Mouse (Mus musculus): ENCODE results near the gene Dpp6. TPM values are rescaled to one million over a fixed set of nuclear protein-coding genes. Genes with fewer than 3 reads are reported as not detected.

Gene Dpp6
- total and polyA plus RNA-seq, 3 experiments, result not detected

GRCm38 (mm10) chr5:27421090-27421635, 604.2 kb downstream of the Dpp6 start:
- no peak overlapping the region for H3K27ac ChIP-seq (ENCODE audit: control insufficient read depth, low read depth, low read length)
- H3K36me3 ChIP-seq (ENCODE audit: control insufficient read depth in 1 of 2, insufficient read depth in 2 of 2, low read length in 2 of 2), result no peaks in the 10 kb centered on the region
- H3K27me3 ChIP-seq (ENCODE audit: control insufficient read depth in 1 of 2, insufficient read depth in 2 of 2, low read length in 2 of 2), result no peaks in the 10 kb centered on the region
- H3K4me3 ChIP-seq (ENCODE audit: control insufficient read depth in 1 of 2, insufficient read depth in 1 of 2, low read depth in 2 of 2, low read length in 2 of 2), result no peak overlapping the region
- H3K9me3 ChIP-seq (replicated peaks; ENCODE audit: insufficient read depth, low read length), result no peaks in the 10 kb centered on the region
- TF ChIP-seq CHD1 (IDR thresholded peaks at IDR 0.05; ENCODE audit: low read depth, low read length) (no peak), NELFE (IDR thresholded peaks at IDR 0.05; ENCODE audit: low read depth, low read length) (no peak), NRF1 (IDR thresholded peaks at IDR 0.05; ENCODE audit: insufficient read depth, low read depth, low read length, poor library complexity, severe bottlenecking) (no peak), POLR2AphosphoS5 (IDR thresholded peaks at IDR 0.05; ENCODE audit: borderline replicate concordance, low read depth, low read length) (no peak)
- no peak for DNase-seq (ENCODE audit: low read depth, low spot score)
- no peaks in the 10 kb centered on the region for H3K79me2 ChIP-seq (ENCODE audit: control insufficient read depth, insufficient read depth, low read length, poor library complexity)
- H3K4me1 ChIP-seq (ENCODE audit: control insufficient read depth in 1 of 2, insufficient read depth in 2 of 2, low read length in 2 of 2), result no peaks in the 10 kb centered on the region
- no peak overlapping the region for H3K9ac ChIP-seq (ENCODE audit: control insufficient read depth, low read depth, low read length, poor library complexity, severe bottlenecking)

- no peak for DNase-seq (ENCODE audit: low read depth, low spot score)
- Histone ChIP-seq H3K36me3 (ENCODE audit: control insufficient read depth in 1 of 2, insufficient read depth in 2 of 2, low read length in 2 of 2) (no peaks in the 10 kb centered on the region), H3K79me2 (ENCODE audit: control insufficient read depth, insufficient read depth, low read length, poor library complexity) (no peaks in the 10 kb centered on the region), H3K4me1 (ENCODE audit: control insufficient read depth in 1 of 2, insufficient read depth in 2 of 2, low read length in 2 of 2) (no peaks in the 10 kb centered on the region), H3K27ac (ENCODE audit: control insufficient read depth, low read depth, low read length) (no peak overlapping the region), H3K27me3 (ENCODE audit: control insufficient read depth in 1 of 2, insufficient read depth in 2 of 2, low read length in 2 of 2) (no peaks in the 10 kb centered on the region), H3K4me3 (ENCODE audit: control insufficient read depth in 1 of 2, insufficient read depth in 1 of 2, low read depth in 2 of 2, low read length in 2 of 2) (no peak overlapping the region), H3K9me3 (replicated peaks; ENCODE audit: insufficient read depth, low read length) (no peaks in the 10 kb centered on the region), H3K9ac (ENCODE audit: control insufficient read depth, low read depth, low read length, poor library complexity, severe bottlenecking) (no peak overlapping the region)
- TF ChIP-seq ZMIZ1 (IDR thresholded peaks at IDR 0.05; ENCODE audit: low read depth, low read length) (no peak), ZKSCAN1 (IDR thresholded peaks at IDR 0.05; ENCODE audit: low read depth, low read length) (no peak)
Observed at GRCm38 (mm10) chr5:27423766-27424165, 606.8 kb downstream of the Dpp6 start.

GRCm38 (mm10) chr5:27424484-27425080, 607.6 kb downstream of the Dpp6 start:
- Histone ChIP-seq H3K36me3 (ENCODE audit: control insufficient read depth in 1 of 2, insufficient read depth in 2 of 2, low read length in 2 of 2) (no peaks in the 10 kb centered on the region), H3K4me1 (ENCODE audit: control insufficient read depth in 1 of 2, insufficient read depth in 2 of 2, low read length in 2 of 2) (no peaks in the 10 kb centered on the region), H3K79me2 (ENCODE audit: control insufficient read depth, insufficient read depth, low read length, poor library complexity) (no peaks in the 10 kb centered on the region), H3K9me3 (replicated peaks; ENCODE audit: insufficient read depth, low read length) (no peaks in the 10 kb centered on the region), H3K4me3 (ENCODE audit: control insufficient read depth in 1 of 2, insufficient read depth in 1 of 2, low read depth in 2 of 2, low read length in 2 of 2) (no peak overlapping the region), H3K27ac (ENCODE audit: control insufficient read depth, low read depth, low read length) (no peak overlapping the region), H3K9ac (ENCODE audit: control insufficient read depth, low read depth, low read length, poor library complexity, severe bottlenecking) (no peak overlapping the region), H3K27me3 (ENCODE audit: control insufficient read depth in 1 of 2, insufficient read depth in 2 of 2, low read length in 2 of 2) (no peaks in the 10 kb centered on the region)
- DNase-seq (ENCODE audit: low read depth, low spot score), result no peak
- no peak for TF ChIP-seq MAX (IDR thresholded peaks at IDR 0.05; ENCODE audit: low read length)
- TF ChIP-seq RAD21 (IDR thresholded peaks at IDR 0.05; ENCODE audit: low read depth, low read length), result no peak
- TF ChIP-seq ZC3H11A (IDR thresholded peaks at IDR 0.05; ENCODE audit: low read depth, low read length), result no peak
- TF ChIP-seq SIN3A (IDR thresholded peaks at IDR 0.05; ENCODE audit: low read length), result no peak
- no peak for TF ChIP-seq ZNF384 (IDR thresholded peaks at IDR 0.05; ENCODE audit: low read depth, low read length)
- TF ChIP-seq ZKSCAN1 (IDR thresholded peaks at IDR 0.05; ENCODE audit: low read depth, low read length), result no peak
- no peak for TF ChIP-seq TCF12 (IDR thresholded peaks at IDR 0.05; ENCODE audit: low read depth, low read length)
- TF ChIP-seq POLR2A (IDR thresholded peaks at IDR 0.05; ENCODE audit: control insufficient read depth in 1 of 2, insufficient read depth in 1 of 2, low read depth in 1 of 2, low read length in 2 of 2, poor library complexity in 1 of 2), result no peak
- TF ChIP-seq SMC3 (IDR thresholded peaks at IDR 0.05; ENCODE audit: low read depth, low read length), result no peak
- no peak for TF ChIP-seq MXI1 (IDR thresholded peaks at IDR 0.05; ENCODE audit: low read depth, low read length)
- TF ChIP-seq ETS1 (IDR thresholded peaks at IDR 0.05; ENCODE audit: low read depth, low read length), result no peak
- no peak for TF ChIP-seq POLR2AphosphoS5 (IDR thresholded peaks at IDR 0.05; ENCODE audit: borderline replicate concordance, low read depth, low read length)
- no peak for TF ChIP-seq NELFE (IDR thresholded peaks at IDR 0.05; ENCODE audit: low read depth, low read length)
- no peak for TF ChIP-seq BHLHE40 (IDR thresholded peaks at IDR 0.05; ENCODE audit: borderline replicate concordance, low read depth, low read length)
- TF ChIP-seq USF1 (IDR thresholded peaks at IDR 0.05; ENCODE audit: low read depth, low read length), result no peak
- no peak for TF ChIP-seq MEF2A (IDR thresholded peaks at IDR 0.05; ENCODE audit: extremely low read depth, insufficient replicate concordance, low read depth, low read length, poor library complexity, severe bottlenecking)
- no peak for TF ChIP-seq GABPA (IDR thresholded peaks at IDR 0.05; ENCODE audit: low read depth, low read length)
- no peak for TF ChIP-seq E2F4 (IDR thresholded peaks at IDR 0.05; ENCODE audit: borderline replicate concordance, low read depth, low read length)

Data from MEL (cell line).